Mouse (Mus musculus): ENCODE data around the gene Ldlrap1. TPM values are rescaled to one million over a fixed set of nuclear protein-coding genes. Genes with fewer than 3 reads are reported as not detected.

The Ldlrap1 gene
- polyA plus RNA-seq, 1 experiment from 2014 or later, result 24.9 TPM

DNA sequence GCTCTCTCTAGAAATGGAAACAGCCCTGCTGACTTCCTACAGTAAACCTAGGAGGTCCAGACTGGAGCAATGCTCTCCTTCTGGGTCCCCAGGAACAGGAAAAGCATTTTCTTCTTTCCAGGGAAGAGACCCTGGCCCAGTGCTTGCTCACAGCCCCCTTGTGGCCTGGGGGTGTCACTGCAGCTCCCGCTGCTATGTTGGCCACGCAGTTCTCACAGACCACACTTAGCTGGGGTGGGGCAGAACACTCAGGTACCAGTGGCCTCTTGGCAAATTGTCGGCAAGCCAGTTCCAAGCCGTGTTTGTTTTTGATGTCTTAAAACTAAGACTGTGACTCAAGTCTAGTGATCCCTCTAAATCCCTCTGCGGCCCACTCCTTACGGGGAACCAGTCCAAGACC lies 65.9 kb downstream of the Ldlrap1 start:
- peaks cover 27% of the 10 kb centered on the region; the same call in 1 of the 2 replicates for H3K27me3 ChIP-seq
- H3K27ac ChIP-seq, result no peak overlapping the region
- no peak for ATAC-seq (ENCODE audit: borderline replicate concordance, extremely low read depth, low FRiP score, low TSS enrichment)
- H3K9ac ChIP-seq, result no peak overlapping the region
- peak overlapping the region; percentile 100 for H3K4me2 ChIP-seq
- no peaks in the 10 kb centered on the region for H3K36me3 ChIP-seq
- peak overlapping the region; percentile 59 for H3K4me3 ChIP-seq
- H3K9me3 ChIP-seq, result no peaks in the 10 kb centered on the region
- 31% methylated on average over 6 of the region's 6 CpGs for WGBS
- peaks cover 28% of the 10 kb centered on the region for H3K4me1 ChIP-seq

DNA sequence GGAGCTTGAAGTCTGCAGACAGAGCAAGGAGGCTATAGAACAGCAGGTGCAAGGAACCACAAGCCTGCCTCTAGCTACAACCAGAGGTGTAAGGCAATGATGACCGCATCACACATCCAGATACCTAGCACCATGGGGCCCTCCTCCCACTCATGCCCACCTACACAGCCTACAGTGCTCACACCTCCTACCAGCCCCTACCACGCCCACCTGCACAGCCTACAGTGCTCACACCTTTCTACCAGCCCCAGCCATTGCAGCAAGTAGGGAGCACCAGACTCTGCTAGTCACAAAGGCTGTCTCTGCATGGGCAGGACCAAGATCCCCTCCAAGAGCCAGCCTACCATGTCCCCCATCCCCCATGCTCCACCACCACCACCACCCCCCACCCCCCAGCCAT lies 66.9 kb downstream of the Ldlrap1 start:
- peaks cover 28% of the 10 kb centered on the region for H3K4me1 ChIP-seq
- no peaks in the 10 kb centered on the region for H3K36me3 ChIP-seq
- H3K27ac ChIP-seq, result no peak overlapping the region
- H3K9me3 ChIP-seq, result no peaks in the 10 kb centered on the region
- H3K27me3 ChIP-seq, result peaks cover 27% of the 10 kb centered on the region; the same call in 1 of the 2 replicates
- 88% methylated on average over 2 of the region's 2 CpGs for WGBS
- no peak overlapping the region for H3K9ac ChIP-seq
- no peak overlapping the region for H3K4me3 ChIP-seq
- ATAC-seq (ENCODE audit: borderline replicate concordance, extremely low read depth, low FRiP score, low TSS enrichment), result no peak
- H3K4me2 ChIP-seq, result no peak overlapping the region

DNA sequence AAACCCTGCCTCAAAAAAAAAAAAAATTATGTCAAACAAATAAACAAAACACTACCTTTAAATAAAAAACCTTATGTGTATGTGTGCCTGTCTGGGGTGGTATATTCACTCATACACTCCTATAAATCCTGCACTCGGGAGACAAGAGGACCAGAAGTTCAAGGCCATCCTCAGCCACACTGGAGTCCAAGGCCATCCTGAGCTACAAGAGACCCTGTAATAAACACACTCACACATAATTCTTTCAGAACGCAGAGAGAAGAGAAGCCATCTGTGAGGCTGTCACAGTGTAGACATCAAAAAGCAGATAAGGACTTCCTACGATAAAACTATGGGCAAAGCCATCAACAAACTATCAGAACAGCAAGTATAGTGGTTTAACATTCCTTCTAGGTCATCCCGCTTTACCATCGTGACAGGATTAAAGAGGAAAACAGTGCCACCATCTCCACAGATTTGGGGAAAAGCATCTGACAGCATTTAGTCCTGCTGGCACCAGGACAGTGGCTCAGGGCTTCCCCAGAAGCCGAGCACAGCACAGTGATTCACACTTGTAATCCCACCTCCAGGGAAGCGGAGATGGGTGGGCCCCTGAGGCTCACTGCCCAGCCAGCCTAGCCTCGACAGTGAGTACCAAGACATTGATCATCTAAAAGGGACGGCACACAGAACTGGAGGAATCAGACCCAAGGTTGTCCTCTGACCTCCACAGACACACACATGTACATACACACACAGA lies 74.5 kb downstream of the Ldlrap1 start:
- Histone ChIP-seq H3K4me2 (no peak overlapping the region), H3K27ac (no peak overlapping the region), H3K36me3 (no peaks in the 10 kb centered on the region), H3K4me1 (no peaks in the 10 kb centered on the region), H3K27me3 (no peaks in the 10 kb centered on the region), H3K4me3 (no peak overlapping the region), H3K9me3 (no peaks in the 10 kb centered on the region), H3K9ac (no peak overlapping the region)
- no peak for ATAC-seq (ENCODE audit: borderline replicate concordance, extremely low read depth, low FRiP score, low TSS enrichment)
- WGBS, result 62% methylated on average over 9 of the region's 9 CpGs

DNA sequence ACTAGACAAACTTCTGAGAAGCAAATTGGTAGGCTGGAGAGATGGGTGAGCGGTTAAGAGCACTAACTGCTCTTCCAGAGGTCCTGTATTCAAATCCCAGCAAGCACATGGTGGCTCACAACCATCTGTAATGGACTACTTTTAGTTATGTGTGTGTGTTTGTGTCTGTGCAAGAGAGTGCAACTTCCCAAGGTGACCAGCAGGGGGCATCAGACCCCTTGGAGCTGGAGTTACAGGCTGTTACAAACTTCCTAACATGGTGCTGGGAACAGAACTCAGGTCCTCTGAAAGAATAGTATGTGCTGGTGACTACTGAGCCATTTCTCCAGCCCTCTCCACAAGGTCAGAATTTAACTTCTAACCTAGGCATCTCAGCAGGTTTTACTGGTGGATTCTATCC lies 75.4 kb downstream of the Ldlrap1 start:
- Histone ChIP-seq H3K36me3 (no peaks in the 10 kb centered on the region), H3K27ac (no peak overlapping the region), H3K9ac (no peak overlapping the region), H3K4me1 (no peaks in the 10 kb centered on the region), H3K4me2 (no peak overlapping the region), H3K4me3 (no peak overlapping the region), H3K9me3 (no peaks in the 10 kb centered on the region), H3K27me3 (no peaks in the 10 kb centered on the region)
- no peak for ATAC-seq (ENCODE audit: borderline replicate concordance, extremely low read depth, low FRiP score, low TSS enrichment)
- 96% methylated on average over 1 of the region's 1 CpGs for WGBS

Other genes with a start within 250 kb of the Ldlrap1 start
- gene Mtfr1l, start 232.6 kb downstream of the Ldlrap1 start, polyA plus RNA-seq (2015; fragmentation: Nextera tagmentation; extraction: Ambion mirVana), result 109 and 114 TPM in 2 replicates
- gene Selenon, start 215.9 kb downstream of the Ldlrap1 start, polyA plus RNA-seq (2015; fragmentation: Nextera tagmentation; extraction: Ambion mirVana), result 35.3 and 46.2 TPM in 2 replicates
- gene Man1c1, start 63.7 kb downstream of the Ldlrap1 start, polyA plus RNA-seq (2015; fragmentation: Nextera tagmentation; extraction: Ambion mirVana), result 3.0 and 3.3 TPM in 2 replicates
- gene Maco1, start 85.3 kb upstream of the Ldlrap1 start, polyA plus RNA-seq (2015; fragmentation: Nextera tagmentation; extraction: Ambion mirVana), result 36.1 and 39.9 TPM in 2 replicates
- 2.3 and 5.4 TPM in 2 replicates for gene Rhd, start 96.5 kb upstream of the Ldlrap1 start, polyA plus RNA-seq (2015; fragmentation: Nextera tagmentation; extraction: Ambion mirVana)
- gene Tmem50a, start 147.0 kb upstream of the Ldlrap1 start, polyA plus RNA-seq (2015; fragmentation: Nextera tagmentation; extraction: Ambion mirVana), result 172 and 184 TPM in 2 replicates
- gene Rsrp1, start 155.6 kb upstream of the Ldlrap1 start, polyA plus RNA-seq (2015; fragmentation: Nextera tagmentation; extraction: Ambion mirVana), result 369 and 412 TPM in 2 replicates
- gene Syf2, start 162.9 kb upstream of the Ldlrap1 start, polyA plus RNA-seq (2015; fragmentation: Nextera tagmentation; extraction: Ambion mirVana), result 64.0 and 73.8 TPM in 2 replicates